Mouse (Mus musculus) midbrain, embryonic 12.5 days (tissue): ENCODE data around the gene Kmt5a. TPM values are rescaled to one million over a fixed set of nuclear protein-coding genes. Genes with fewer than 3 reads are reported as not detected.

Experiments used
- ATAC-seq: fragments of 200-750 bp; cut with Nextera tagmentation; 2 replicates; pipeline ENCODE4 v1.8.0; 2017; ENCODE audit warnings: low read depth, moderate TSS enrichment, moderate library complexity; ENCODE audit not compliant: low FRiP score
- H3K27ac ChIP-seq: fragments of 300-500 bp; sonication (generic); replicated peaks from 2 replicates; pipeline ENCODE4 v1.5.1; 2016; ENCODE audit warnings: mild to moderate bottlenecking
- H3K27me3 ChIP-seq: fragments of 300-500 bp; sonication (generic); 2 replicates; pipeline ENCODE4 v1.6.1; 2016; ENCODE audit warnings: mild to moderate bottlenecking
- H3K36me3 ChIP-seq: fragments of 300-500 bp; sonication (generic); 2 replicates; pipeline ENCODE4 v1.6.1; 2016
- H3K4me1 ChIP-seq: fragments of 300-500 bp; sonication (generic); 2 replicates; pipeline ENCODE4 v1.6.1; 2016
- H3K4me2 ChIP-seq: fragments of 300-500 bp; sonication (generic); replicated peaks from 2 replicates; pipeline ENCODE4 v1.6.1; 2016; ENCODE audit warnings: mild to moderate bottlenecking, moderate library complexity
- H3K4me3 ChIP-seq: fragments of 300-500 bp; sonication (generic); 2 replicates; pipeline ENCODE4 v1.5.1; 2016; ENCODE audit warnings: mild to moderate bottlenecking
- H3K9ac ChIP-seq: fragments of 300-500 bp; sonication (generic); replicated peaks from 2 replicates; pipeline ENCODE4 v1.6.1; 2016; ENCODE audit warnings: mild to moderate bottlenecking, moderate library complexity
- H3K9me3 ChIP-seq: fragments of 300-500 bp; sonication (generic); 2 replicates; pipeline ENCODE4 v1.6.1; 2016; ENCODE audit warnings: mild to moderate bottlenecking
- WGBS: fragments of 180-500 bp; shearing (Covaris S2); methylation state at CpG from one replicate; pipeline ENCODE4 v1.1.7; 2016; 5-methylcytosine and 5-hydroxymethylcytosine counted together
- microRNA-seq: library from miRNA; unstranded; fragments of <30 nt; microRNA quantifications from one replicate; pipeline ENCODE4, GENCODE M21; 2017
- polyA plus RNA-seq: library from polyadenylated mRNA; unstranded; fragments of >200 nt; fragmentation: Nextera tagmentation; extraction: Ambion mirVana; gene quantifications from 2 replicates; pipeline ENCODE4 v1.2.1, GENCODE M21; 2016

The Kmt5a gene
- polyA plus RNA-seq, 1 experiment from 2014 or later: 48.5 TPM

DNA sequence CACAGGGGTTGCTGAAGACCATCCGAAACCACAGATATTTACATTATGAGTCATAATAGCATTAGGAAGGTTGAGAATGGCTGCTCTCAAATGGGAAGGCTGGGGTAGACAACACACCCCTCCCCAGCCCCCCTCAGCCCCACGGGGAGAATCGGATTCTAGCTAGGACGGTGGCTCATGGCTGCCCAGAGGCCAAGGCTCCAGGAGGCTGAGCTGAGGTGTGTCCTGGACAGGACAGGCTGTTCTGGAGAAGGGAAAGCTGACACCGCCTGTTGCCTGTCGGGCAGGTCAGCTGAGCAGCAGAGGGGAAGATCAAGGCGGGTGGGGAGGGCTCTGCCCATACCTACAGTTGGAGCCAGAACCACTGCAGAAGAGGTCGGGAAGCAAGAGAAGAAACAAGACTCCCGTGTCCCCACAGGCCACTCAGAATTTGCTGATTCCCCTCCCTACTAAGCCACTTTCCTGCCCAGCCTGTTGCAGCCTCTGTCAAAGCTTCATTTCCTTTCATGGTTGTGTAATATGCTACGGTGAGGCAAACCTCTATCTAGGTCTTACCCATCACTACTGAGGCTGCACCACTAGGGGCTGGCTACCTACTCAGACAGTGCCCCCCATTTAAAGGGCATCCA, 67.1 kb downstream of the Kmt5a start:
- Histone ChIP-seq H3K4me3 (no peak overlapping the region), H3K4me1 (no peaks in the 10 kb centered on the region), H3K4me2 (no peak overlapping the region), H3K9me3 (no peaks in the 10 kb centered on the region), H3K27me3 (no peaks in the 10 kb centered on the region), H3K9ac (no peak overlapping the region; the same call in 1 of the 2 replicates), H3K27ac (no peak overlapping the region), H3K36me3 (peaks cover 21% of the 10 kb centered on the region)
- 80% methylated on average over 10 of the region's 10 CpGs for WGBS
- no peak for ATAC-seq

GRCm38 (mm10) chr5:124509200-124509599, 69.5 kb downstream of the Kmt5a start:
- no peak for ATAC-seq
- H3K36me3 ChIP-seq: peaks cover 20% of the 10 kb centered on the region
- WGBS: 88% methylated on average over 6 of the region's 6 CpGs

DNA sequence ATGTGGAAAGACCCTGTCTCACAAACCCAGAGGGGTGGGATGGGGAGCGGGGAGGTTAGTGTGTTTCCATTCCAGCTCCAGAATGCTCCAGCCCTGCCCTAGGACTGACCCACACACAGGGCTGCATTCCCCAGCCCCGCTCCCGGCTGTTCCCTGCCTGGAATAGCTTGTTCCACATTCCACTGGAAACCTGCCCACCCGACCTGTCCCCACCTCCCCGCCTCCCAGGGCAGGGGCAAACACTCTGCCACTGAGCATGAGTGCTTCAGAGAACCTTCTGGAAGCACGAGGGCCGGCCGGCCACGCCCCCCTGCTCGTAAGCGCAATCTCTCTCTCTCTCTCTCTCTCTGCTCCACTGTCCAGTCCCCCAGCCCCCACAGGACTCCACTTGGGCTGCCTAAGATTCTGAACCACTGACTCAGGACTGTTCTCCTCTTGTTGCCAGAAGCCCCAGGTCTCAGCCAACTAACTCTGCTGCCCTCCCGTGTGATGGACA, 70.1 kb downstream of the Kmt5a start:
- no peak overlapping the region for H3K4me3 ChIP-seq
- ATAC-seq: no peak
- H3K9ac ChIP-seq: no peak overlapping the region
- H3K27ac ChIP-seq: no peak overlapping the region
- H3K9me3 ChIP-seq: no peaks in the 10 kb centered on the region
- 73% methylated on average over 11 of the region's 12 CpGs for WGBS
- H3K4me2 ChIP-seq: no peak overlapping the region
- no peaks in the 10 kb centered on the region for H3K27me3 ChIP-seq
- H3K4me1 ChIP-seq: no peaks in the 10 kb centered on the region
- peaks cover 25% of the 10 kb centered on the region for H3K36me3 ChIP-seq

More at GRCm38 (mm10) chr5:124509200-124509599, 69.5 kb downstream of the Kmt5a start:
- H3K9me3 ChIP-seq: no peaks in the 10 kb centered on the region
- no peak overlapping the region for H3K9ac ChIP-seq
- H3K4me2 ChIP-seq: no peak overlapping the region
- no peak overlapping the region for H3K27ac ChIP-seq
- no peak overlapping the region for H3K4me3 ChIP-seq
- no peaks in the 10 kb centered on the region for H3K4me1 ChIP-seq
- H3K27me3 ChIP-seq: no peaks in the 10 kb centered on the region

DNA sequence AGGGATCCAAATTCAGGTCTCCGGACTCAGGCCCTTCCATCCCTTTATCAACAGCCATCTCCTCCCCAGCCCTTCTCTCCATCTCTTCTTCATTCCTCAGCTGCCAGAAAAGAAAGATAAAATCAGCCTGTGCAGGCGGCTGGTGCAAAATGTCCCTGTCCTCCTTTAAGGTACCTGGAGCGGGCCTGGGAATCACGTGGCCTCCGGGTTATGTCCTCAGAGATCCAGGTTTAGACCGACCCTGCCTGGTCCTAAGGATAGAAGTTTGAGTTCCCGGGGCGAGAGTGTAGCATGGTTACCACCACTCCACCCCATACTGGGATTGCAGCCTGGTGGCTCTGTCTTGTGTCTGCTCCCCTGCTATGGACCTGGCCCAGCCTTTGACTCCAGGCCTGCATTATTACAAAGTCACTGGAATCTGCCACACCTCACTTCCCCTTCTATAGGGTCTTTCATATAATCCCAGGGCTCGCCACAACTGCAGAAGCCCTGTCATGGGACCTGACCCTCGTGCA, 70.9 kb downstream of the Kmt5a start:
- no peaks in the 10 kb centered on the region for H3K27me3 ChIP-seq
- no peaks in the 10 kb centered on the region for H3K9me3 ChIP-seq
- 89% methylated on average over 10 of the region's 10 CpGs for WGBS
- no peak overlapping the region for H3K27ac ChIP-seq
- ATAC-seq: no peak
- no peak overlapping the region for H3K9ac ChIP-seq
- H3K4me3 ChIP-seq: no peak overlapping the region
- H3K36me3 ChIP-seq: peaks cover 25% of the 10 kb centered on the region
- H3K4me2 ChIP-seq: no peak overlapping the region
- H3K4me1 ChIP-seq: no peaks in the 10 kb centered on the region

Small RNA genes within 50 kb of the gene (microRNA-seq; reads per million reads assigned to microRNA genes)
- not detected for gene Gm27486

Other genes with a start within 250 kb of the Kmt5a start
- gene Pitpnm2, start 190.2 kb upstream of the Kmt5a start, polyA plus RNA-seq: 6.0 and 7.2 TPM in 2 replicates
- 18.1 and 19.6 TPM in 2 replicates for gene Mphosph9, start 112.0 kb upstream of the Kmt5a start, polyA plus RNA-seq
- 22.8 and 23.7 TPM in 2 replicates for gene 2810006K23Rik, start 111.8 kb upstream of the Kmt5a start, polyA plus RNA-seq
- gene Cdk2ap1, start 76.8 kb upstream of the Kmt5a start, polyA plus RNA-seq: 107 and 111 TPM in 2 replicates
- gene Sbno1, start 13.9 kb upstream of the Kmt5a start, polyA plus RNA-seq: 110 and 111 TPM in 2 replicates
- 19.0 and 20.3 TPM in 2 replicates for gene Rilpl2, start 38.4 kb downstream of the Kmt5a start, polyA plus RNA-seq
- gene Snrnp35, start 43.2 kb downstream of the Kmt5a start, polyA plus RNA-seq: 26.2 and 28.9 TPM in 2 replicates
- gene Rilpl1, start 91.5 kb downstream of the Kmt5a start, polyA plus RNA-seq: 17.0 and 17.6 TPM in 2 replicates
- 376 and 388 TPM in 2 replicates for gene Tmed2, start 100.8 kb downstream of the Kmt5a start, polyA plus RNA-seq
- gene Ddx55, start 112.9 kb downstream of the Kmt5a start, polyA plus RNA-seq: 21.0 and 22.0 TPM in 2 replicates
- 71.2 and 75.7 TPM in 2 replicates for gene Eif2b1, start 139.2 kb downstream of the Kmt5a start, polyA plus RNA-seq
- gene Gtf2h3, start 139.2 kb downstream of the Kmt5a start, polyA plus RNA-seq: 72.4 and 74.3 TPM in 2 replicates
- 50.3 and 59.6 TPM in 2 replicates for gene Atp6v0a2, start 188.6 kb downstream of the Kmt5a start, polyA plus RNA-seq